Mouse (Mus musculus) ovary, postnatal 36 days (tissue): ENCODE measurements at regions not wholly inside any gene's neighbourhood (a gene's known extent, or its start where the extent isn't known, plus 50 kb on each side); places are given as distances from the start of the nearest gene placed in this dataset.
"Not testable (repeated sequence)": the region's sequence is repeated elsewhere in the genome, so short reads cannot be mapped to it uniquely, and the experiment has no call there.

Source experiments
- DNase-seq: peaks from one replicate; pipeline ENCODE4 v3.0.0; 2022; ENCODE audit warnings: low spot score, mixed read lengths

DNA sequence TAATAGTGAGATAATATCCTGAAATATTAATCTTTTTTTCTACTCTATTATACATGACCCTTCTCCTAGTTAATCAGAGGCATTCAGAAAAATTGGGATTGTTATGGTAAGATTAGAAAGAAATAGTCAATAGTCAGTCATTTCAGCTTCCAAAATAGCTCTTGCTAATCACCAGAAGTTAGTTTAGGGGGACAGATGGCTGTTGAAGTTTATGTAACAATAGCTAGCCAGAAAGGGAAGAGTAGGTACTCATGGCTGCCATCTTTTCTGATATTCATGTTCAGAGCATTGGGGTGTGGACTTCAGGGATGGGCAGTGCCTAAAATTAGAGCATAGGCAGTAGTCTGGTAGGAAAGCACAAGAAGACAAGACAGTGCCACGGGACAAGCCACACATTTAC is 306.8 kb upstream of the Ercc4 start:
- DNase-seq: no peak

DNA sequence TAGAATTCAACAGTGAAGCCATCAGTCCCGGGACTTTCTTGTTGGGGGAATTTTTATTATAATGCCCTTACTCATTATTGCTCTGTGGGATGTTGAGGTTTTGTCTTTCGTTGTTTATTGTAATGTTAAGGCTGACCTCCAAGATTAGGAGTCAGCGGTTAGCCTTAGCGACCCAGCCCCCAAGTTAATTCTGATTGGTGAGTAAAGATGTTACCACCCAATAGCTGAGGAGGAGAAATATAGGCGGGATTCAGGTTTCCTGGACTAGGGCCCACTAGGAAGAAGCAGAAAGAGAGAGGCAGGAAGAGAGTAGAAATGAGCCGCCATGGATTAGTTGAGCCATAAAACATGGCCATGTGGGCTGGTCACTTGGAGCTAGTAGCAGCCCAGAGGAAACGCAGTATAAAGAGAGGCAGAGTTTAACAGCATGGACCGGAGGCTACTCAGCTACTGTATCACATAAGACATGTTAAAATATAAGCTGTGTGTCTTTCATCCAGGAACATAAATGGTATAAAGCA is 302.1 kb upstream of the Ercc4 start:
- no peak for DNase-seq

- DNase-seq: no peak
Measured at GRCm38 (mm10) chr16:12811088-12811487, 298.4 kb upstream of the Ercc4 start.

- no peak for DNase-seq
Measured at GRCm38 (mm10) chr16:12824646-12825045, 284.8 kb upstream of the Ercc4 start.

- peak; percentile 7 for DNase-seq
Measured at GRCm38 (mm10) chr16:12826222-12826621, 283.3 kb upstream of the Ercc4 start.

GRCm38 (mm10) chr16:12831308-12831707 is 278.2 kb upstream of the Ercc4 start:
- not testable (repeated sequence) for DNase-seq

GRCm38 (mm10) chr16:12856356-12856755 is 253.1 kb upstream of the Ercc4 start:
- no peak for DNase-seq

DNA sequence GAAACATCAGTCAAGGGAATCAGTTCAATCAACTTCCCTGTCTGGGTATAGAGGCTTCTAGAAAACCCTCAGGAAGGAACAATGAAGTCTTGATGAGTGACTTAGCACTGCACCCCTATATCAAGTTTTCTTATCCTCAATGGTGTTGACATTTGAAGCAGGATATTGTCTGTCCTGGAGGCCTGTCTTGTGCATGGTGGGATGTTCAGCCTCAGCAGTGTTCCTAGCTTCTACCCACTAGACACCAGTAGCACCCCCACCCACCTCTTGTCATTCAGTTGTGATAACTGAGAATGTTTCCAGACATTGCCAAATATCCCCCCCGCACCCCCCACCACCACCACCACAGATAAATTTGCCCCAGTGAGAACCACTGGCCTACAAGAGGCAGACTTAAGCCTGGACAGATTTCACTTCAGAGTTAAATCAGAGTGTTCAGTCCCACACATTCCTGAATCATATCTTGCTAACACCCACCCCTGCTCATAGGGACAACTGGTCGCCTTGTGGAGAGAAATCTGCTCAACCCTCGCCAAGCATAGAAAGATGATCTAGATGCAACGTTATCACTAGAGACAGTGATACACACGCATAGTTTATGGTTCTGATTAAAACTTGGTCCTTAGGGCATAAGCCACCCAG is 249.6 kb upstream of the Ercc4 start:
- DNase-seq: no peak

- DNase-seq: no peak
Measured at GRCm38 (mm10) chr16:12862561-12862960, 246.9 kb upstream of the Ercc4 start.

DNA sequence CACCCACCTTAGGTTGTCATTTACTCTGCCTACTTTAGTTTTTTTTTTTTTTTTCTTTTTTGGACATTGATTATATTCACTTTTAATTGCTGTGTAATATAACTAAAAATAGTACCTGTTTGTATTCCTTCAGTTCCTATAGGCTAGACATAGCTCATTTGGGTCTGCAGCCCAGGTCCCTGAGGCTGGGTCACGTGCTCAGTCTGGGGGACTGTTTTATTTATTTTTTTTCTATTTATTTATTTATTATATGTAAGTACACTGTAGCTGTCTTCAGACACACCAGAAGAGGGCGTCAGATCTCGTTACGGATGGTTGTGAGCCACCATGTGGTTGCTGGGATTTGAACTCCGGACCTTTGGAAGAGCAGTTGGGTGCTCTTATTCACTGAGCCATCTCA is 231.2 kb upstream of the Ercc4 start:
- DNase-seq: not testable (repeated sequence)

DNA sequence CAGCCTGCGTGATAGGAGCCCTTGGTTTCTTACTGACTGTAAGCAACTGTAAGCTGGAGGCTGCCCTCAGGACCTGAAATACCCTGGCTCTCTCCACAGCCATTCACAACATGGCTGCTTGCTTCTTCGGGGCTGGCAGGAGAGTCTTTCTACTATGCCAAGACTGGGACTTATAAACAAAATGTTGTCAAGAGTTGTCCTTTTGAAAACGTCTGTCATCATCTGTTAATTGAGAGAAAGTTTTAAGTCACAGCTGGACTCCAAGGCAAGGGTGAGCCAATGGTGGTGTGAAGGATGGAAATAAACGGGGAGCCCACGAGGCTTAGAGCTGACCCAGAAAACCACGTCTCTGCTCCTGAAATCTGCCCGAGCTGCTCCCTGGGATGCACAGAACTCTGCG is 229.5 kb upstream of the Ercc4 start:
- no peak for DNase-seq

DNA sequence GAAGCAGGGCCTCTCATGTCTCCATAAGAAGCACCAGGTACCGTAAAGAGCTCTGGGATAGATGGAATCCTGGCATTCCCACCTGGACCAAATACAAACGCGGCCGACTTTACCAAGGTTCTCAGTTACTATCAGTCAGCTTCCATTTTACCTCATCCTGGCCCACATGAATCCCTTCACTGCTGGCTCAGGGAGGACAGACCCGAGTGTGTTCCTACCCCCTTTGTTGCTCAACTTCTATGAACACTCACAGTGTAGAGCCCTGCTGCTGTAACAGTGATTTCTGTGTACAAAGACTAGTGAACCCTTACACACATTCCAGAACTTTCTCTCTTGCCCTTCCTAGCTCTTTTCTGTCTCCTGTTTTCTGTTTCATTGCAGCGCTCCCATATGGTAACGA is 229.0 kb upstream of the Ercc4 start:
- no peak for DNase-seq

DNA sequence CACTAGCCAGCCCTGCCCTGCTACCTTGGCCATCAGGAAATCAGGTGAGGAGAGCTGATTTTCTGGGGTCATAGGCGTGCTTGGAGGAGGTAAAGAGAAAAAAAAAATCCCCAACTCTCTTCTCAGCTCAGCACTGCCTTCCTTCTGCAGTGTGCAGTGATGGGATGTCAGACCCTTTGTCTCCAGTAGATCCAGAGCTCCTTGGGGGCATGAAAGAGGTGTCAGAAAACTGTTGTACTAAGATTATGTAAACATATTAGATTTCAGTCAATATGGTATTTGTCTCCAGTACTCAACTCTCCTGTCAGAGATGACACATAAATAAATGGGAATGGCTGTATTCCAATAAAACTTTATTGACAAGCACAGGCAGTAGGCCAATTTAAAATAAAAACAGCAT is 226.8 kb upstream of the Ercc4 start:
- no peak for DNase-seq

DNA sequence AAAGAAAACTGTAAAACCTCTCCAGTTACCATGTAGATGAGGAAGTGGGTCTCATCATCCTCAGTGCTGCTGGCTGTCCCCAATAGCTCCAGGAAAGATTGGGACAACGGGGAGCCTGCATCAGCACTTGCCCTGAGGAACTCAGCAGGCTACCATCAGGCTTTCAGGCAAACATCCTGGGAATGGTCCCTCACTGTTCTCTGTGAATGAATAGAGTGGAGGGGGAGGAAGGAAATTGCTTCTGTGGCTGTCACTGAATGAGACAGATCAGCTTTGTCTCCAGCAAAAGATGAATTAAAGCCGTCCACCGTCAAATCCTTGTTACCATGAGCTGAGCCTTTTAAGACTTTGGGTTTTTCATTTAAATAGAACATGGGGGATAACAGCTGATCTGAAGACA is 224.9 kb upstream of the Ercc4 start:
- DNase-seq: no peak

DNA sequence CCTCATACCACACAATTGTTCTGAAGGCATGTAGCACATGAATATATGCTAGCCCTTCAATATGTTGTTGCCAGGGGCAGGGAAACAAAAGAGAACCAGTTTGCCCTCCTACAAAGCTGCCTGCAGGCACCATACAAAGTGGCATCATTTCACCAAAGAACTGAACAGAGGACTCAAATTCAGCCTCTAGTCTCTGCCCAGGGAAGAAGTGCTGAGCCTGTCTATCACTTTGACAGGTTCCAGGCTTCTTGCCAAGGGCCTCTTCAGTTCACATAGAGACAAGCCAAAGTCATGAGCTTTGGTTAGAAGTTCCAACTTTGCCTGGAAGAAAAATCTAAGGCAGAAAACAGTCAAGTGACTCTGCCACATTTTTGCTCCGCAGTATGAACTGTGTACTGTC is 223.4 kb upstream of the Ercc4 start:
- DNase-seq: no peak

- DNase-seq: no peak
Measured at GRCm38 (mm10) chr16:12887381-12887780, 222.1 kb upstream of the Ercc4 start.

- no peak for DNase-seq
Measured at GRCm38 (mm10) chr16:12890094-12890493, 219.4 kb upstream of the Ercc4 start.

- no peak for DNase-seq
Measured at GRCm38 (mm10) chr16:12890545-12890944, 218.9 kb upstream of the Ercc4 start.

DNA sequence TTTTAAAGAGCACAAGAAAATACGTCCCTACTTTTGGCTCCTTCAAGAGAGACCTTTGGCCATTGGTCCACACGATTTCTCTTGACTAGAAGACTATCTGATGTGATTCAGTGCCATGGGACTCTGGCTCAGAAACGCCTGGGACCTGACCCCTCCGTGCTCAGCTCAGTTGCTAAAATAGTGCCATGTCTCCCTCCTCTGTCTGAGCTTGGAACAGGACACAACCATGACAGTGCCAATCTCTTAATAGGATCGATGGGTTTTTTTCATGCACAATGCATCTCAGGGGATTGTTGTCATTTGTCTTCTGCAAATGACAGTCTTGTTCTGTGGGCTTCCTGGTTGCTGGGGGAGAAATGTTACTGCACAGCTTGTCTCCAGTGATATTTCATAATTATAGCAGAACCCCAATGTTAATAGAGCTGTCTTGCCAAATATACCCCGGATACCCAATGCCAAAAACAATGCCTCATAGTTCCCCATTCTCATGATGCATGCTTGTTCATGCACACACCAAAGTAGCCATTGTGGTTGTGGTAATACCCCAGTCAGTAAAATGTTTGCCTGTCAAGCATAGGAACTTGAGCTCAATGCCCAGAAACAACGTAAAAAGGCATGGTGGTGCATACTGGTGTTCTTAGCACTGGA is 216.7 kb upstream of the Ercc4 start:
- no peak for DNase-seq

GRCm38 (mm10) chr16:12897267-12897666 is 212.2 kb upstream of the Ercc4 start:
- DNase-seq: no peak

DNA sequence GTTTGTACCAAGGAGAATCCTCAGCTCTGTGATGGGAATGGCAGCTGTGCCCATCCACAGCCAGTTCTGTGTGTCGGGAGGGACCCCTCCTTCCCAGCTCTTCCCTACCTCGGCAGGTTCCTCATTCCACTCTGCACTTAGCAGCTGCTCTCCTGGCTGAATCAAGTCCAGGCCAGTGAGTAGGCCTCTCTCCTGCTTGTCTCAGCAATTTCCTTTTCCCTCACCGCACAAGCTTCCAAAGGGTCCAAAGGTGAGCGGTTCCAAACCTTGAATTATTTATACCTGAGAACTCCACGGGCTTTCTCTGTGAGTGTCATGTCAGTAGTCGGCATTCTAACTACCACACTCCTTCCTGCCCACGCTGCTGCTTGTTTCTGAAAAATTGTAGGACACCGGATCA is 208.8 kb upstream of the Ercc4 start:
- no peak for DNase-seq

GRCm38 (mm10) chr16:12901096-12901995 is 208.1 kb upstream of the Ercc4 start:
- no peak for DNase-seq

DNA sequence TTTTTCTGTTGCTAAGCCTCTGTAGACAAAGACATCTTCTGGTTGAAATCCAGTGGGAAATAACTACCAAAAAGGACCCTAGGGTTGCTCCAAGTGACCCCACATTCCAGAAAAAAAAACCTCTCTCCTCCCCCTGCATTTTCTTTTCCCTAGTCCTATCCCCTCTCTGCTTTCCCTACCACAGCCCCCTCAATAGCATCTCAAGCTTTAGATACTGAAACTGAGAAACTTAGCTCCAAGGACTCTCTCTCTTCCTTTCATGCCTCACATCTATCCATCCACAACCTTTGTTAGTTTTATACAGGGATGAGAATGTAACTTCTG is 207.5 kb upstream of the Ercc4 start:
- DNase-seq: no peak
